Mouse (Mus musculus): Measurements from ENCODE around the gene Hapln1.

GRCm38 (mm10) chr13:89549507-89549906 is 9.9 kb downstream of the Hapln1 start:
- TF ChIP-seq CTCF (IDR thresholded peaks at IDR 0.05; ENCODE audit: low read depth, low read length) (no peak), POLR2AphosphoS5 (IDR thresholded peaks at IDR 0.05; ENCODE audit: insufficient replicate concordance, low read depth, low read length) (no peak)

Data from G1E (cell line).